Mouse (Mus musculus) kidney, postnatal 4 days (tissue): ENCODE measurements around the gene Mpp3.
"Not testable (repeated sequence)": the region's sequence is repeated elsewhere in the genome, so short reads cannot be mapped to it uniquely, and the experiment has no call there.

ENCODE experiments used
- DNase-seq, 2 experiments: peaks; one replicate each; pipeline ENCODE4 v3.0.0; 2021; ENCODE audit warnings: mixed read lengths in 2 of 2

Mpp3 gene

DNA sequence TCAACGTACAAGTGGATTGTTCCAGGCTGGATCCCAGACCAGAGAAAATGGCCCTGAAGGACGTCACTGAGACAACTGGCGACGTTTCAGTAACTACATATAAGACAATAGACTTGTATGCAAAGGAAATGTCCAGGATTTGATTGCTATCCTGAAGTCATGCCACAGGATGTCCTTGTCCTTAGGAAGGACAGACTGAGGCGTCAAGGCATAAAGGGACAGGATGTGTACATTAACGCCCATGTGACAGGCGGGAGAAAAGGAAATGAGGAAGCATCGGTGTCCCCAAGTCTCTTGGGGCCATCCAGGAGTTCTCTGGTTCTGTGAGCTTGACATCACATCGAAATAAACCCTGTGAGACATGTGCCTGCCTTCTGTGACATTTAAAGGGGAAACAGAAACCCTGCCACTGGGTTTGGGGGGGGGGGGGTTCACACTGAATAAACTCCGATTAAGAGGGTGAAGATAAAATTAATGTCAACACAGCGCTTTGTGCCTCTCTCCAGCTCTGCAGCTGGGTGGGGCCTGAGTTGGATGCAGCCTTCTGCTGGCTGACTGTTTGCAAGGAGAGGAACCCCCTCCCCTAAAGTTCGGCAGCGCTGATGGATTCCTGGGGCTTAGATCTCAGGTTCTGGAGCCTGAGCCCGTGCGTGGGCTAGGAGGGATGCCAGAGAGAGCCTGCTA, 19.2 kb downstream of the Mpp3 start:
- no peak for DNase-seq

GRCm38 (mm10) chr11:102008372-102008771, 19.9 kb downstream of the Mpp3 start:
- DNase-seq, result no peak

GRCm38 (mm10) chr11:102006688-102007087, 21.6 kb downstream of the Mpp3 start:
- DNase-seq, result no peak

DNA sequence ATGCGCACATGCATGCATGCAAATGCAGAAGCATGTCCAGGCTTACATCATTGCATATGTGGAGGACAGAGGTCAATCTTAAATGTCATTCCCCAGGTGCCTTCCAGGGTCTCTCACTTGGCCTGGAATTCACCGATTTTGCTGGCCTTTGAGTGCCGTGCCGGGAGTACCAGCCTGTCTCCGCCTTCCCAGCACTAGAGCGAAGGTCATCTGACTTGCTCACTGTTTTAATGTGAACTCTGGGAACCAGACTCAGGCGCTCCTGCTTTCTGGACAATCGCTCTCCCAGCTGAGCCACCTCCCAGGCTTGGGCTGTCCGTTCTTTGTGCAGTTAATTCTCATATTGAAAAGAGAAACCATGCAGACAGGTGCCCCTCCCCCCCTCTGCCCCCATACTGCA, 22.0 kb downstream of the Mpp3 start:
- no peak for DNase-seq

- no peak for DNase-seq
These were observed 24.0 kb downstream of the Mpp3 start for GRCm38 (mm10) chr11:102004251-102004650.

DNA sequence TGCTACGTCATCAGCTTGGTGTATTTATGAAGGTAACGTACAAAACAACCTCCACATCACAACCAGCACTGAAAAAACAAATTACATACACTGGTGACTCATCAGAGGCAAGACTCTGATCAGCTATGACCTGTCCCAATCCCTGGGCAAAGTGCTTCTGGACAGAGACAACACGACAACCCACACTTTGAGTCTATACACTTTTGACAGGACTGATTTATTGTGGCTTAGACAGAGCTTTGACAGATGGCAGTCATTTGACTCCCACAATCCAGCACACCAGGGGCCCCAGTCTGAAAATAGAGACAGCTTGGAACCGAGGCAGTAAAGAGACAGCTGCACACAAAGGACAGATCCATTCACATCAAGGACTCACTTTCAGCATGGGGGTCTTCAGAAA, 28.8 kb downstream of the Mpp3 start:
- DNase-seq, result no peak

DNA sequence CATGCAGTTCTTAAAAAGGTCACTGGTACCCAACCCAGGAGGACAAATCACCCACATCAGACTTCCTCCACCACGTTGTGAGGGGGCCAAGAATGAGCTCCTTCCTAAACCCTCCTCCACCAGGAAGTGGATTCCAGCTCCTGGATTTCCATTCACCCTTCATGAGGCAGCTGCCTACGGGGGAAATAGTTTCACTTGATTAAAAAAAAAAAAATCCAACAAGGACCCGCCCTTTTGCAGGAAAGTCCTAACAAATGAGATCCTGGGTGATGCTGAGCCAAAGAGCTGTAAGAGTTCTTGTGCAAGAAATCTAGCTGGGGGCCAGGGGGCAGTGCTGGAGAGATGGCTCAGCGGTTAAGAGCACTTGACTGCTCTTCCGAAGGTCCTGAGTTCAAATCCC, 30.0 kb downstream of the Mpp3 start:
- peak; percentile 27 to 52 for DNase-seq

DNA sequence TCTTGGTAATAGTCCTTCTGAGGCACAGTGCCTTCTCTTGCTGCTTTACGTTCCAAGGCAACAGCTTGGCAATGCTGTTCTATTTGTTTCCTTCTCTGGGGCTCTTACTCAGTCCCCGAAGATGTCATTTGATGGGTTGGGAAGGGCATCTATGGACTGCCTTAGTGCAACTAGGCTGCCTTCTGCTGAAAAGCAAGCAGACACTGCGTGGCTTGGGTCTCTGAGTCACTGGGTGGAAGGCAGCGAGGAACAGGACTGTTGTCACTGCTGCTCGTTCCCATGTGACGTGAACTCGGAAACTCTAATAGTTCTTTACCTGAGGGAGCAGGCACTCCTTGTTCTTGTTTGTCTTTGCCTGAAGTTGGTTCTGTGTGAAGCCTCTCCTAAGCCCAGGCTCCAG, 32.3 kb downstream of the Mpp3 start:
- no peak for DNase-seq

GRCm38 (mm10) chr11:101994100-101994499, 34.2 kb downstream of the Mpp3 start:
- DNase-seq, result no peak

DNA sequence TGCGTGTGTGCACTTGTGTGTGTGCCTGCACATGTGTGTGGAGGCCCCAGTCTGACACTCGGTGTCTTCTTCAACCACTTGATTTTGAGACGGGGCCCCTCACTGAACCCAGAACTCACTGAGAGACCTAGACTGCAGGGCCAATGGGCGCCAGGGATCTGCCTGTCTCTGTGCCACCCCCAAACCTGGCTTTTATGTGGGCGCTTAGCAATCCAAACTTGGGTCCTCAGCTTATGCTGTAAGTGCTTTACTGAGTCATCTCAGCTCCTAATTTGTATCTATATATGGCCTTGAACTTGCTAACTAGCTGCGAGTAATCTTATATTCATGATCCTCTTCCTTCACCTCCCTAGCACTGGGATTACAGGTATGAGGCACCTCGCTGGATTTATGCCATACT, 35.9 kb downstream of the Mpp3 start:
- DNase-seq, result no peak

DNA sequence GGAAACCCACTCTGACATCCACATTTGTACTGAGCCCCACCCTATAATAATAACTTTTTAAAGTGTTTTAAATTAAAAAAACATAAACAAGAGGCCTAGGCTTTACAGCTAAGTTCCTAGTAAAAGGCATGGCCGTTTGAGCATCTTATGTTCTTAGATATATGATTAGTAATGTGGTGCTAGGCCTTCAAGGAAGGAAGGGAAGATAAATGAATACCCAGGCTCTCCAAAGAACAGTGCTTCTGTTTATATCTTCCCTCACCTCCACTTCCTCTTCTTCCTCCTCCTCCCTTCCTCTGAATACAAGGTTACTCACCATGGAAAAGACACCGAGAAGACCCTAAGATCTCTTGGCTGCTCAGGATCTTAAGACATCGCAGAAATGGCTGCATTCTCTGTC, 36.4 kb downstream of the Mpp3 start:
- DNase-seq, result no peak

DNA sequence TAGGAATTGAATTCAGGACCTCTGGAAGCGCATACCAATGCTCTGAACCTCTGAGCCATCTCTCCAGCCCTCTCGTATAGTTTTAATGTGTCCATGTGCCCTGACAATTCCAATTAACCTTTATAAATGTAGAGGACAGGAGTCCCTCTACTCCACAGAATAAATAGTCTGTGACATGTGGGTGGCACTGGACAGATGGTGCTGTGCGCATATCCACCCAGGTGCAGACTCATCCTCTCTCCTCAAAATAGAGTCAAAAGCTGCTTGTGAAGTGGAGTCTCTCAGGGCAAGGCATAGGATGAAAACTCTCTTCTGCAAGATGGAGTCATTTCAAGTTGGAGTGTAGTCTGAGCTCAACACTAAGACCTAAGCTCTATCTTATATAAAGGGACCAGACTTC, 38.0 kb downstream of the Mpp3 start:
- DNase-seq, result no peak

- no peak for DNase-seq
These were observed 41.3 kb downstream of the Mpp3 start, which contains the start of gene Dusp3 for GRCm38 (mm10) chr11:101986913-101987312. Dusp3 (minus strand) TSS chr11:101987013.

DNA sequence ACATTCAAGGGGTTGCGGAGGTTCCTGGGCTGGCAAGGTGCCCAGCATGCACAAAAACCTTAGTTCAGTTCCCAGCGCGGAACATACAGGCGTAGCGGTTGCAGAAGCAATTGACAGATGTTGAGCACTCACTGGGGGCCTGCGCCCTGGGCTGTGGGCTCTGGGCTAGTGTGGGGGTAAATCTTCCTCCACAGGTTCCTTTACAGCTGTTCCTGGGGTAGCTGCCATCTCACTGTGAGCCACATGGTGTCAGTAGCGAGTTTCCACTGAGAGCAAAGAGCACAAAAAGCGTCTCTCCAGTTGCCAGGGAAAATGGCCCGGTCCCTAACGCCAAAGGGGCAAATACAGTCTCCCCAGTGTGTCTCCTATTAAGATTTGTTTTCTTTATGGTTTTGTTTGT, 42.3 kb downstream of the Mpp3 start:
- peak; percentile 90 to 92 for DNase-seq

GRCm38 (mm10) chr11:101985450-101985849, 42.8 kb downstream of the Mpp3 start:
- not testable (repeated sequence) for DNase-seq

DNA sequence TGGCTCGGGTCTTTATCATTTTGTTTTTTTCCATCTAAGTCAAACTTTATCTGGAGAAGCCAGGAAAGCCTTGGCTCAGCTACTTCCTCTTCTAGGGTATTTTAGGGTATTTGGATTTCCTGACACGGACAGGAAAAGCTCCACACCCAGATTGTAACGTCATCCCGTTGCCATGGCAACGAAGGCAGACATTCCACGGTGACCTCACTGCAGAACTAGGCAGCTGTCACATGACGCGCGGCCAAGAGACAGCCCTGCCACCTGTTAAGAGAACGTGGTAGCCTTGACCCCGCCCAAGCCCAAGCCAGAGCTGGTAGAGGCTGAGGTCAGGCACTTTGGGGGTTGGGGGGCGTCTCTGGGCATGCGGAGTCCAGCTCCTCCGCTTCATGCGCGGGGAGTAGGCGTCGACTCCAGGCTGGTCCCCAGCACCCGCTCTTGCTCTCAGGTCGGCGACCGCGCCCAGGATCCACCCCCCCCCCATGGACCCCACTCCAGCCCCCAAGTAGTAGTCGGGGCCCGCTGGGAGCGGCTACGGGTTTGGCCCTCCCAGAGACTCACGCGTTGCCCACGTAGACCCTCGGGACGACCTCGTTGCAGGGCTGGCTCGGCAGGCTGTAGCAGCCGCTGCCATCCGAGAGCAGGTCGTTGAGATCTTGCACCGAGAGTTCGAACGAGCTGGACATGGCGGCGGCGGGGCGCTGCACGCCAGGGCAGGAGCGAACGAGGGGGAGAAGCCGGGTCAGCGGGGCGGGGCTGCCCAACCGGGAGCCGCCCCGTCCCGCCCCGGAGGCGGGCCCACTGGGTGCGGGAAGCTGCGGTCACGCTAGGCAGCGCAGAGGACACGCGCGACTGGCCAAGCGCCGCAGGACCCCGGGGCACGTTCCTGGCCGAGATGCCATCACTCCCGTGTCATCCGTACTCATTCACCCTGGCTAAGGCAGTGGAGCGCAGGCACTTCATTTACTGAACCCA, 43.9 kb downstream of the Mpp3 start, which contains the start of gene Cfap97d1:
TSS of gene Cfap97d1 (plus strand) at position 226 of the 972 bp plus-strand sequence.
- DNase-seq, result peak; percentile 93 to 96

DNA sequence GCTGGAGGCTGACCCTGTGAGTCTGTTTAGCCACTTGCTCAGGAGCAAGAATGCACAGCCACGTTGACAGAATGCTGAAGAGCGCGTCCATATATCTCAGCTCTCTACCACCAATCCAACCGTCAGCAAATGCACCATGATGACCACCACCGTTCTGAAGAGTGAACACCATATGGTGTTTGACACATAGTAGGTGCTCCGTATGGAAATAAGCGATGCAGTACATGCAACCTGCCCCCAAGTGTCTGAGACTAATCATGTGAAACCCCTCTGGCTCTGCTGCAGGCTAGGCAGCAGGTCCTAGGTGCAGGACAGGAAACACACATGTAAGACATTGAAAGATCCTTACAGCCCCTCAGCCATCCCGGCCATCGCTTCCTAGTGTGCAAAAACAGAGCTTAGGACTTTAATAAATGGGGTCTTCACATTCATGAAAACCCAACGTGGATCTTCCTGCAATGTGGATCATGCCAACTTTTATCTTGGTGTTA, 44.8 kb downstream of the Mpp3 start:
- DNase-seq, result peak in 1 of 2 experiments; percentile 33

GRCm38 (mm10) chr11:101982981-101983411, 45.3 kb downstream of the Mpp3 start:
- DNase-seq, result peak in 1 of 2 experiments; percentile 57

DNA sequence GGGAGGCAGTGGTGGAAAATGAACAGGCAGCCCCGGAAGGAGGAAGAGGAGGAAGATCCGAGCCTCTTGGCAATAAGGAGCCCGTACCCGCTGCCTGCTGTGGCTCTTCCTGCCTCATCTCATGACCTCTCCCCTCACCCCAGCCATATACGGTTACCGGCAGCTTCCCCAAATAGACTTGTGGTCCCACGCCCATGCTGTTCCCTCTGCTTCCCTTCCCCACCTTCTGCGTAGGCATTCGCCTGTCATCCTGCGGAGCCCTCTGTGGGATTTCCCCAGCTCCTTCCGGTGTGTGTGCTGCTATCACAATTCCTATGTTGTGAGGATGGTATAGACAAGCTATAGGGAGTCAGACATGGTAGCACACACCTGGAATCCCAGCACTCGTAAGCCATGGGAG, 46.4 kb downstream of the Mpp3 start:
- DNase-seq, result peak in 1 of 2 experiments; percentile 48

DNA sequence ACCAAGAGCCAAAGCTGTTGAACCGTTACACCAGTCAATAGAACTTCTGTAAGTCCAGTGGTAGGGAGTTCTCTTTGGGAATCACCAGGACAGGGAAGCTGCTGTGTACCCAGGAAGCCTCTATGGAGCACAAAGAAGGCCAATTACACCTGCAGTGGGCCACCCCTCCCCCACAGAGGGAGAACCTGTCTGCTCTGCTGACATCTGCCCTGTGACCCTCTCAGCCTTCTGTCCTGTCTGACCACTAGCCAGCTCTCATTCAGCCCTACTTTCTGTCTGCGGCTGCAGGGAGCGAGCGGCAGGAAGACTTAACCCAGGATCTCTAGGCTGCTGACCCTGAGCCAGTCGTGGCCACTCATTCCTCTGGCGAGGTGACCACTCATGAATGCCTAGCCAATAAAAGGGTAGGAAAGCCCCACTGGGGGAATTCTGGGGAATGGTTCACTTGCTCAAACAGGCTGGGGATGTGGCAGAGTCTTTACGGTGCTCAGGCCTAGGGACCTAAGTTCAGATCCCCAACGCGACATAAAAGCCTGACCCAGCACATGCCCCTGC, 47.6 kb downstream of the Mpp3 start:
- no peak for DNase-seq

- DNase-seq, result no peak
These were observed 49.1 kb downstream of the Mpp3 start for GRCm38 (mm10) chr11:101979140-101979539.

- DNase-seq, result no peak
These were observed 51.3 kb downstream of the Mpp3 start for GRCm38 (mm10) chr11:101976949-101977348.

DNA sequence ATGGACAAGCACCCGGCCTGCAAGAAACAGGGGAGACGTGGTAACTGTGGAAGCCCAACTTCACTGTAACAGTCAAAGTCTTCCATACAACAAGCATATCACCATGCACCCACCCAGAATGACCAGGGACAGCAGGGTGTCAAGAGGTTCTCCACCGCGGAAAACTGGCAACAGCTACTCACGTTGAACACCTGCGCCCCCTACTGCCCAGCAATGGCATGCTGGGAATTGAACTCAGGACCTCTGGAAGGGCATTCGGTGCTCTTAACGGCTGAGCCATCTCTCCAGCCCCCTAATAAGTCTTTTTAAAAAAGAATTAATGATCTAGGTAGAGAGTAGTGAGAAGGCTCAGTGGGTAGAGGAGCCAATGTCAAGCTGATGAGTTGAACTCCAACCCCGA, 53.3 kb downstream of the Mpp3 start:
- DNase-seq, result peak; percentile 56 to 58
